Mouse (Mus musculus): ENCODE results near the gene Ddo. TPM values are rescaled to one million over a fixed set of nuclear protein-coding genes. Genes with fewer than 3 reads are reported as not detected.

Gene Ddo
- polyA plus RNA-seq, 1 experiment from 2014 or later, result 0.61 TPM

- H3K4me2 ChIP-seq (ENCODE audit: low read length), result no peak overlapping the region
- no peaks in the 10 kb centered on the region for H3K9me3 ChIP-seq (ENCODE audit: control insufficient read depth, low read length)
- no peak overlapping the region for H3K9ac ChIP-seq (ENCODE audit: low read length)
- ATAC-seq (replicated peaks; ENCODE audit: low FRiP score, low TSS enrichment, low read depth) (no peak), DNase-seq (ENCODE audit: low spot score) (peak; percentile 51)
- H3K27ac ChIP-seq (ENCODE audit: low read depth), result no peak overlapping the region
- 59% methylated on average over 8 of the region's 8 CpGs for WGBS
- peaks cover 12% of the 10 kb centered on the region; the same call in 1 of the 2 replicates for H3K4me1 ChIP-seq (replicated peaks; ENCODE audit: control insufficient read depth, insufficient read depth, low read length)
- H3K36me3 ChIP-seq (ENCODE audit: control insufficient read depth, insufficient read depth, low read length), result no peaks in the 10 kb centered on the region
- no peaks in the 10 kb centered on the region for H3K27me3 ChIP-seq (replicated peaks; ENCODE audit: control insufficient read depth, insufficient read depth, low read length)
- H3K4me3 ChIP-seq (ENCODE audit: low read depth, low read length), result no peak overlapping the region
Measured at GRCm38 (mm10) chr10:40672587-40673296, 42.9 kb downstream of the Ddo start.

- Histone ChIP-seq H3K4me2 (ENCODE audit: low read length) (no peak overlapping the region), H3K36me3 (ENCODE audit: control insufficient read depth, insufficient read depth, low read length) (no peaks in the 10 kb centered on the region), H3K27me3 (replicated peaks; ENCODE audit: control insufficient read depth, insufficient read depth, low read length) (no peaks in the 10 kb centered on the region), H3K9ac (ENCODE audit: low read length) (no peak overlapping the region), H3K4me3 (ENCODE audit: low read depth, low read length) (no peak overlapping the region), H3K9me3 (ENCODE audit: control insufficient read depth, low read length) (no peaks in the 10 kb centered on the region), H3K4me1 (replicated peaks; ENCODE audit: control insufficient read depth, insufficient read depth, low read length) (peaks cover 12% of the 10 kb centered on the region; the same call in 1 of the 2 replicates), H3K27ac (ENCODE audit: low read depth) (no peak overlapping the region)
- WGBS, result 72% methylated on average over 7 of the region's 7 CpGs
- no peak for ATAC-seq (replicated peaks; ENCODE audit: low FRiP score, low TSS enrichment, low read depth)
- peak; percentile 40 for DNase-seq (ENCODE audit: low spot score)
Measured at GRCm38 (mm10) chr10:40673297-40673665, 43.5 kb downstream of the Ddo start.

- Histone ChIP-seq H3K27me3 (replicated peaks; ENCODE audit: control insufficient read depth, insufficient read depth, low read length) (no peaks in the 10 kb centered on the region), H3K9ac (ENCODE audit: low read length) (no peak overlapping the region), H3K36me3 (ENCODE audit: control insufficient read depth, insufficient read depth, low read length) (no peaks in the 10 kb centered on the region), H3K4me2 (ENCODE audit: low read length) (peak overlapping the region; percentile 55), H3K27ac (ENCODE audit: low read depth) (no peak overlapping the region), H3K9me3 (ENCODE audit: control insufficient read depth, low read length) (no peaks in the 10 kb centered on the region), H3K4me3 (ENCODE audit: low read depth, low read length) (no peak overlapping the region), H3K4me1 (replicated peaks; ENCODE audit: control insufficient read depth, insufficient read depth, low read length) (peaks cover 12% of the 10 kb centered on the region; the same call in 1 of the 2 replicates)
- WGBS, result 11% methylated on average over 13 of the region's 13 CpGs
- DNase-seq (ENCODE audit: low spot score) (peak; percentile 55), ATAC-seq (replicated peaks; ENCODE audit: low FRiP score, low TSS enrichment, low read depth) (no peak)
Measured at GRCm38 (mm10) chr10:40674151-40674550, 44.3 kb downstream of the Ddo start.

GRCm38 (mm10) chr10:40675921-40676320 is 46.1 kb downstream of the Ddo start:
- DNase-seq (ENCODE audit: low spot score), result peak; percentile 43
- H3K9me3 ChIP-seq (ENCODE audit: control insufficient read depth, low read length), result no peaks in the 10 kb centered on the region
- no peak overlapping the region for H3K27ac ChIP-seq (ENCODE audit: low read depth)
- no peaks in the 10 kb centered on the region for H3K27me3 ChIP-seq (replicated peaks; ENCODE audit: control insufficient read depth, insufficient read depth, low read length)
- no peak overlapping the region for H3K4me3 ChIP-seq (ENCODE audit: low read depth, low read length)
- H3K36me3 ChIP-seq (ENCODE audit: control insufficient read depth, insufficient read depth, low read length), result no peaks in the 10 kb centered on the region
- no peak overlapping the region for H3K9ac ChIP-seq (ENCODE audit: low read length)
- ATAC-seq (replicated peaks; ENCODE audit: low FRiP score, low TSS enrichment, low read depth), result no peak
- H3K4me2 ChIP-seq (ENCODE audit: low read length), result no peak overlapping the region
- peaks cover 12% of the 10 kb centered on the region; the same call in 1 of the 2 replicates for H3K4me1 ChIP-seq (replicated peaks; ENCODE audit: control insufficient read depth, insufficient read depth, low read length)
- 84% methylated on average over 7 of the region's 7 CpGs for WGBS

- H3K4me1 ChIP-seq (replicated peaks; ENCODE audit: control insufficient read depth, insufficient read depth, low read length), result peaks cover 18% of the 10 kb centered on the region; the same call in 1 of the 2 replicates
- WGBS, result 76% methylated on average over 3 of the region's 3 CpGs
- DNase-seq (ENCODE audit: low spot score), result no peak
Measured at GRCm38 (mm10) chr10:40678477-40678876, 48.7 kb downstream of the Ddo start.

DNA sequence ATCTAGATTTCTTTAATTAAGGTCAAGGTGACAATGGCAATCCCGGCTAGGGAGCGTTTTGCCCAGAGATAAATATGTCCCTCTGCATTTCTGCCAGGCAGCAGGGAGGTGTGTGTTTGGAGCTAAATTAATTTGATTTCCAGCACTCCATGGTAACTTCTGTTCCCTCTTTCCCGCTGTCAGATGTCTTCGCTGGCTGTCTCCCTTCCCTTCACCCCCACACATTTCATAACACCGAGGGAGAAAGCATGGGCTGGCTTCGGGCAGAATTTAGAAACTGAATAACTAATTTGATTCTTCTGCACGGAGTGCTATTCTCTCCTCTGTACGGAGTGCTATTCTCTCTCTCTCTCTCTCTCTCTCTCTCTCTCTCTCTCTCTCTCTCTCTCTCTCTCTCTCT is 52.7 kb downstream of the Ddo start:
- peak; percentile 49 for DNase-seq (ENCODE audit: low spot score)
- H3K4me3 ChIP-seq (ENCODE audit: low read depth, low read length), result peak overlapping the region; percentile 57; the same call in 1 of the 2 replicates
- WGBS, result 30% methylated on average over 8 of the region's 8 CpGs
- peaks cover 11% of the 10 kb centered on the region; the same call in 1 of the 2 replicates for H3K4me1 ChIP-seq (replicated peaks; ENCODE audit: control insufficient read depth, insufficient read depth, low read length)
- H3K4me2 ChIP-seq (ENCODE audit: low read length), result peak overlapping the region; percentile 93
- no peaks in the 10 kb centered on the region for H3K9me3 ChIP-seq (ENCODE audit: control insufficient read depth, low read length)
- H3K27me3 ChIP-seq (replicated peaks; ENCODE audit: control insufficient read depth, insufficient read depth, low read length), result no peaks in the 10 kb centered on the region
- H3K9ac ChIP-seq (ENCODE audit: low read length), result no peak overlapping the region
- H3K36me3 ChIP-seq (ENCODE audit: control insufficient read depth, insufficient read depth, low read length), result no peaks in the 10 kb centered on the region
- ATAC-seq (replicated peaks; ENCODE audit: low FRiP score, low TSS enrichment, low read depth), result no peak
- H3K27ac ChIP-seq (ENCODE audit: low read depth), result no peak overlapping the region

More at GRCm38 (mm10) chr10:40678477-40678876, 48.7 kb downstream of the Ddo start:
- Histone ChIP-seq H3K4me3 (ENCODE audit: low read depth, low read length) (no peak overlapping the region), H3K9ac (ENCODE audit: low read length) (no peak overlapping the region), H3K4me2 (ENCODE audit: low read length) (no peak overlapping the region), H3K36me3 (ENCODE audit: control insufficient read depth, insufficient read depth, low read length) (no peaks in the 10 kb centered on the region), H3K27ac (ENCODE audit: low read depth) (no peak overlapping the region), H3K9me3 (ENCODE audit: control insufficient read depth, low read length) (no peaks in the 10 kb centered on the region), H3K27me3 (replicated peaks; ENCODE audit: control insufficient read depth, insufficient read depth, low read length) (no peaks in the 10 kb centered on the region)
- ATAC-seq (replicated peaks; ENCODE audit: low FRiP score, low TSS enrichment, low read depth), result no peak

- Histone ChIP-seq H3K9ac (ENCODE audit: low read length) (peak within 1 kb of the TSS; percentile 76), H3K4me1 (replicated peaks; ENCODE audit: control insufficient read depth, insufficient read depth, low read length) (peaks cover 11% of the 10 kb centered on the region; the same call in 1 of the 2 replicates), H3K4me3 (ENCODE audit: low read depth, low read length) (peak within 1 kb of the TSS; percentile 57), H3K36me3 (ENCODE audit: control insufficient read depth, insufficient read depth, low read length) (no peaks in the 10 kb centered on the region), H3K27ac (ENCODE audit: low read depth) (peak within 1 kb of the TSS; percentile 69), H3K9me3 (ENCODE audit: control insufficient read depth, low read length) (no peaks in the 10 kb centered on the region), H3K27me3 (replicated peaks; ENCODE audit: control insufficient read depth, insufficient read depth, low read length) (no peaks in the 10 kb centered on the region), H3K4me2 (ENCODE audit: low read length) (peak within 1 kb of the TSS; percentile 93)
- ATAC-seq (replicated peaks; ENCODE audit: low FRiP score, low TSS enrichment, low read depth), result peak; percentile 88
- under 1% methylated on average over 50 of the region's 50 CpGs for WGBS
- DNase-seq (ENCODE audit: low spot score), result peak; percentile 89
Measured at GRCm38 (mm10) chr10:40683092-40683867, 53.5 kb downstream of the Ddo start, which contains the start of gene Mettl24. TSS of gene Mettl24 (plus strand) at chr10:40683282.

- 60% methylated on average over 9 of the region's 9 CpGs for WGBS
- Histone ChIP-seq H3K27ac (ENCODE audit: low read depth) (peak overlapping the region; percentile 69; the same call in 1 of the 2 replicates), H3K36me3 (ENCODE audit: control insufficient read depth, insufficient read depth, low read length) (no peaks in the 10 kb centered on the region), H3K27me3 (replicated peaks; ENCODE audit: control insufficient read depth, insufficient read depth, low read length) (no peaks in the 10 kb centered on the region), H3K4me2 (ENCODE audit: low read length) (peak overlapping the region; percentile 93), H3K9ac (ENCODE audit: low read length) (no peak overlapping the region), H3K4me1 (replicated peaks; ENCODE audit: control insufficient read depth, insufficient read depth, low read length) (peaks cover 11% of the 10 kb centered on the region; the same call in 1 of the 2 replicates), H3K4me3 (ENCODE audit: low read depth, low read length) (peak overlapping the region; percentile 57), H3K9me3 (ENCODE audit: control insufficient read depth, low read length) (no peaks in the 10 kb centered on the region)
- DNase-seq (ENCODE audit: low spot score) (peak; percentile 49), ATAC-seq (replicated peaks; ENCODE audit: low FRiP score, low TSS enrichment, low read depth) (0 out of 2 replicates have a peak, but pooled peaks have one; percentile 23)
Measured at GRCm38 (mm10) chr10:40683868-40684253, 54.0 kb downstream of the Ddo start.
